Mouse (Mus musculus) thymus, adult 2 months (tissue): ENCODE results near the gene Atg4b.

ENCODE experiments used
- CTCF ChIP-seq: fragments of 200-500 bp; IDR thresholded peaks from 2 replicates; pipeline ENCODE4 v1.5.1; 2012; ENCODE audit warnings: mild to moderate bottlenecking, control low read depth, low read length, moderate library complexity, borderline replicate concordance; ENCODE audit not compliant: control insufficient read depth, poor library complexity, insufficient read depth; ENCODE audit errors: extremely low read depth
- POLR2A ChIP-seq: fragments of 200-500 bp; IDR thresholded peaks from 2 replicates; pipeline ENCODE4 v1.6.1; 2012; ENCODE audit warnings: mild to moderate bottlenecking, low read length, control low read depth, moderate library complexity; ENCODE audit not compliant: control insufficient read depth, poor library complexity, insufficient read depth; ENCODE audit errors: extremely low read depth

DNA sequence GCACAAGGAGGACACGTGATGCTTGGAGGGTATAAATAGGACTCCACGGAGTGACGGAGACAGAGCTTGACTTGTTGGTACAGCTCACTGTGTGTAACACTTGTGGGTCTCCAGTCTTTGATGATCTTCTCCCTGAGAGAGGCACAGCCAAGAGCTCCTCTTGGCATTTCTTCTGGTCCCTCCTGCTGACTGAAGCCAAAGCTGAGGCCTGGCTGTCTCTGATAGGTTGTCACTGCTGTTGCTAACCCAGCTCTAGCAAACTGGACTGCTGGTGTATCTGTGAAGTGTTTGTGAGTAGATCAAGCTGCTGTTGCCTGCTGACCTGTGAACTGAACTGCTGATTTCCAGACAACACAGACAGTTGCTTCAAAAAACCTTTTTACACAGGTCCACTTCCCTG, 18.6 kb downstream of the Atg4b start:
- no peak for TF ChIP-seq CTCF
- TF ChIP-seq POLR2A: no peak
